Mouse (Mus musculus): ENCODE results near the gene Rph3al. TPM values are rescaled to one million over a fixed set of nuclear protein-coding genes. Genes with fewer than 3 reads are reported as not detected.

The Rph3al gene
- 10 to 100 TPM in 1 of 2 experiments, 1 to 10 TPM in 1; 9.8 to 11.5 TPM for total RNA-seq (2021)

DNA sequence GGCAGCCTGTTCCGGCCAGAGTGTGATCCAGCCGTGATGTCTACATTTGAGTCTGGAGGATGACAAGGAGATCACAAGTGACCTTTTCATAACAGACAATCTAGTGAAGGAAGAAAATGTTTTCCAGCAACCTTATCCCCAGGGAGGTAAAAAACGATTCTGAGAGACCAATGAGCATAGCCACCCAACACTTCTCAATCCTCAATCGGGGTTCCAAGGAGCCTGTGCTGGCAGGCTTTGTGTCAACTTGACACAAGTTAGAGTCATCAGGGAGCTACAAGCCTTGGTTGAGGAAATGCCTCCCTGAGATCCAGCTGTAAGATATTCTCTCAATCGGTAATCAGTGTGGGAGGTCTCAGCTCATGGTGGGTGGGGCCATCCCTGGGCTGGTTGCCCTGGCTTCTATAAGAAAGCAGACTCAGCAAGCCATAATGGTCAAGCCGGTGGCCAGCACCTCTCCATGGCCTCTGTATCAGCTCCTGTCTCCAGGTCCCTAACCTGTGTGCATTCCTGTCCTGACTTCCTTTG is at the start of gene Rph3al:
TSS of gene Rph3al (minus strand) at position 51 of the 528 bp plus-strand sequence.
- intact Hi-C loops (cut with DNase I), result no loop called here
- DNase-seq (ENCODE audit: low spot score), result no peak

DNA sequence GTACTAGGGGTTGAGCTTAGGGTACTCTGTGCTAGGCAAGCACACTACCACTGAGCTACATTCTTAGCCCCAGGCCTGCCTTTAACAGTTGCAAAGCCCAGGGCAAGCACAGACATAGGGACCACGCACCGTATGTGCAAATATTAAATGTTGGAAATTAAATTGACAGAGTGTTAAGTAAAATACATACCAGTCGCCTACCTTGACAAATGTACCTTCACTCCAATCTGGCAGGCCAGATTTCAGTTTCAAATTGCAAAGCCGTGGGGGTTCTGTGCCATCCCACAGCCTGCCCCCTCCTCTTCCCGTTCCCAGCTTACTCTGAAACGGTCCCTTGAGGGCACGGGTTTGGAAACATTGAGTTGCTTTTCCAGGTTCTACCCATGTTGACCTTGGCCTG is 47.7 kb upstream of the Rph3al start:
- no peak for DNase-seq (ENCODE audit: low spot score)
- intact Hi-C loops (cut with DNase I), result no loop called here

DNA sequence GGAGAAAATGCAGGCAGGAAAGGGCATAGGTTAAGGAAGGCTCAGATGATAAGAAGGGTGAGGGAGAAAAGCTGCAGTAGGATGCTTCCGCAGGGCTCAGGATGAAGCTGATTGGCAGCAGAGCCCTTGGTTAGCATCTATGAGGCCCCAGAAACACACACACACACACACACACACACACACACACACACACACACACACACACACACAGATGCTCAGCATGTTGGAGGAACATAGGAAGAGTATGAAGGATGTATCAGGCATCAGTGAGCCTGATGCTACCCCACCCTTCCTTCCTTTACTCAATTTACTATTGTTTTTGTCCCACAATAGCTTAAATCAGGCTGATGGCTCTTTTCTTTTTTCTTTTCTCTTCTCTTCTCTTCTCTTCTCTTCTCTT is 46.4 kb upstream of the Rph3al start:
- intact Hi-C loops (cut with DNase I), result no loop called here
- DNase-seq (ENCODE audit: low spot score), result no peak

DNA sequence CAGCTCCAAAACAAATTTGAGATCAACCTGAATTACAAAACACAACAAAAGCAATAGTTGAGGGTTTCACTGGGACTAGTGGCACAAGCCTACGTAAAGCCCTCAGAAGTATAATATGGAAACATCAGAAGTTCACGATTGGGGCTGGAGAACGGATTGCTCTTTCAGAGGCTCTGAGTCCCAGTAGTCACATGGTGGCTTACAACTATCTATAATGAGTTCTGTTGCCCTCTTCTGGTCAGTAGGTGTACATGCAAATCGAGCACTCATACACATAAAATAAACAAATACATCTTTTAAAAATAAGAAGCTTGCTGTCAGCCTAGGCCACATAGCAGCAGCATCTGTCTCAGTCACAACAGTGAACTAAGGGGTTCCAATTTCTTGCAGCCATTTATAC is 45.0 kb upstream of the Rph3al start:
- intact Hi-C loops (cut with DNase I), result no loop called here
- DNase-seq (ENCODE audit: low spot score), result no peak

DNA sequence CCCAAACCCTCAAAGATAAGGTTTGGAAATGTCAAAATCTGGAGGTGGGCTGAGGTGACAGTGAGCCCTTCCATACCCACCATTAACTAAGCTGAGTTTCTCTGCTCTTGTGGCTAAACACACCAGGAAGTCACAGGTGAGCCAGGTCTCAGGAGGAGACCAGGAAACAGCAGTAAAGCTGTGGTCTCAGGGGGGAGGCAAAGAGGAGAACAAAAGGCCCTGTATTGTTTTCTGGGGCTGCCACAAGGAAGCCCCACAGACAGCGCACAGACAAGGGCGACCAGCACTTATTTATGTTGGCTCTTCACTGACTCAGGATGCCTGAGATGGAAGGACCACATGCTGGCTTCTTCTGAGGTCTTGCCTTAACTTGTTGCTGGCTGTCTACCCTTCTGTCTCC is 42.2 kb upstream of the Rph3al start:
- intact Hi-C loops (cut with DNase I), result no loop called here
- DNase-seq (ENCODE audit: low spot score), result no peak

DNA sequence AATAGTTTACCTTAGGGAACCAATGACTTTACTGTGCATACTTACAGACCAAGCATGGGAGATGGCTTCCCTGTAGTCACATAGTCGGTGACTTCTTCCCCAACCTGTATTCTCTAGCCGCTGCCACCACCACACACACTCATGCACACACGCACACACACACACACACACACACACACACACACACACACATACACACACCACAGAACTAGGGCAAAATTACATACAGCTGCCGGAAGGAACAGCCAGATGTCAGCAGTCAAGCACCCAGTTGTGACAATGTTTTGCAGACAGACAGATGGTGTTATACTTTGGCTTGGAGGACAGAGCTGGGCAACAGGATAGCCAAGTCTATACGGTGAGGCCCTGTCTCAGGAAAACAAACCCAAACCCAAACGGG is 39.8 kb upstream of the Rph3al start:
- no peak for DNase-seq (ENCODE audit: low spot score)
- intact Hi-C loops (cut with DNase I), result no loop called here

DNA sequence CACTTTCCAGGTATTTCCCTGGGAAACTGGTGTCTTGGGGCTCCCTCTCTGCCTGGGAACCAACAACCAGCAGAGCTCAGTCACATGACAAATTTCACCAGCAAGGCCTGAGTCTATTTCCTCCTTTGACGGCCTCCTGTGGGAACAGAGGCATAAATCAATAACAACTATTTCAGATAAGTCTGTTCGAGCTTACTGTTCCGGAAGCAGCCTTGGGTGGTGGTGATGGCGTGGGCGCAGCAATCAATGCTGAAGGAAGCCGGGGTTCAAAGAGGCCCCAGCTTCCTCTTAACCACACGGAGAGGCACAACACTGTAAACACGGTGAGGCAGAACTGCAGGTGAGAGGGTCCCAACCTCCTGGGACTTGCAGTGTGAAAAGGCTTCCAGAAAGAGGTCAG is 38.5 kb upstream of the Rph3al start:
- no peak for DNase-seq (ENCODE audit: low spot score)
- intact Hi-C loops (cut with DNase I), result no loop called here

DNA sequence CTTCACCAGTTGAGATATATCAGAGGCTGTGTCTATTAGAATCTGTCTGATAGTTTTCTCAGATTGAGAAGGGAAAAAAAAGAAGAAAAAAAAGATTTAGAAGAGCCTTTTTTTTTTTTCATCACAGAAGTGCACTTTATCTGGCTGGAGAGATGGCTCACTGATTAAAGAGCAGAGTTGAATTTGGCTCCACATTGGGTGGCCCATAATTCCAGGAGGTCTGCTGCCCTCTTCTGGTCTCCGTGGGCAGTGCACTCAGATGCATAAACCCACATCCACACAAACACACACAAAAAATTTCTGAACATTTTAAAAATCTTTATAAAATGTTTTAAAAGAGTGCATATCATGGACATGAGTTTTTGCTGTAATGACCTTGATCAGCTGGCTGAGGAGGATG is 35.8 kb upstream of the Rph3al start:
- intact Hi-C loops (cut with DNase I), result no loop called here
- DNase-seq (ENCODE audit: low spot score), result no peak

DNA sequence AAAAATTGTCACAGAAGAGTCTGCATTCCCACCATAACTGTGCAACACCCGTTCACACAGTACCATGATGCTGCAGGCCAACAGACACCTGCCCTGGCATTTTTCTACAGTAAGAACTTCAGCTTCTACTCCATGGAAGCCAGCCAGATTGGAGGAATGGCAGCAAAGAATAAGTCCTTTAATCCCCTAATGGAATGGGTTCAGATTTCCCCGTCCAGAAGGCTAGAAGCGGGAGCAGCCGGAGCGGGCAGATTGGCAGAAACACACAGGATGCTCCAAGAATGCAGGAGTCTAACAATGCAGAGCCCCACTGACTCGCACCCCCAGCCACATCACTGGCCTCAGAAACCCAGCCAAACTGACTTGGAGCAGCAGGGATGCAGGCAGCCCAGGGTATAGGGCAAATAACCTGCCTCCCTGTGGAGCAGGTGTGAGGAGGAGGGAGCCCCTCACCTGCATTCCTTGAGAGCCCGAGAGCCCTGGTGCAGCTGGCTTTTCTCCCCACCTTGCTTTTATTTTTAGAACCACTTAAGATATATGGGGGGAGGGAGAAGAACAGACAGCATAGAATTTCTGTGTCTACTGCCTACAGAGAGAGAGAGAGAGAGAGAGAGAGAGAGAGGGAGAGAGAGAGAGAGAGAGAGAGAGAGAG is 34.8 kb upstream of the Rph3al start:
- intact Hi-C loops (cut with DNase I), result no loop called here
- no peak for DNase-seq (ENCODE audit: low spot score)

DNA sequence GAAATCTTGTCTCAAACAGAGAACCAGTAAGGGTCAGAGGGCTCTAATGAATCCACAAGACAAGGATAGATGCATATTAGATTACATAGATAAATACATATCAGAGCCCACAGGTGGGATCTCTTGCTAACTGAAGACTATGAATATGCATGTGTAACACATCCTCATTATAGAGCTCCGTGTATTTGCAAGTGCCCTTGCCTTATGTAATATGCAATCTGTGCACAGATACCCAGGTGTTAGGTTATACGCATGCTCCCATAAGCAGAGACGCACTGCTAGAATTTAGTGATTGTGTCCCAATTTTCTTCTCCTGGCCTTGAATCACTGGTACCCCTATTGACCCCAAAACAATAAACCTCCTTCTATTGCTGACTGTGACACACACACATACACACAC is 34.0 kb upstream of the Rph3al start:
- no peak for DNase-seq (ENCODE audit: low spot score)
- intact Hi-C loops (cut with DNase I), result no loop called here

DNA sequence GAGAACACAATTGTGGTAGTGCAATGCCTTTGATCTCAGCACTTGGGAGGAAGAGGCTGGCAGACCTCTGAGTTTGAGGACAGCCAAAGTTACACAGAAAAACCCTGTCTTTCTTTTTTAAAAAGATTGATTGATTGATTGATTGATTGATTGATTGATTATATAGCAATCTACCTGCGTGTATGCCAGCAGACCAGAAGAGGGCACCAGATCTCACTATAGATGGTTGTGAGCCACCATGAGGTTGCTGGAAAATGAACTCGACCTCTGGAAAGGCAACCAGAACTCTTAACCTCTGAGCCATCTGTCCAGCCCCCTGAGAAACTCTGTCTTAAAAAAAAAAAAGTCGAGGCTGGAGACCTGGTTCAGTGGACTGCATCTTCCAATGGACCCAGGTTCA is 32.4 kb upstream of the Rph3al start:
- DNase-seq (ENCODE audit: low spot score), result no peak
- intact Hi-C loops (cut with DNase I), result no loop called here

DNA sequence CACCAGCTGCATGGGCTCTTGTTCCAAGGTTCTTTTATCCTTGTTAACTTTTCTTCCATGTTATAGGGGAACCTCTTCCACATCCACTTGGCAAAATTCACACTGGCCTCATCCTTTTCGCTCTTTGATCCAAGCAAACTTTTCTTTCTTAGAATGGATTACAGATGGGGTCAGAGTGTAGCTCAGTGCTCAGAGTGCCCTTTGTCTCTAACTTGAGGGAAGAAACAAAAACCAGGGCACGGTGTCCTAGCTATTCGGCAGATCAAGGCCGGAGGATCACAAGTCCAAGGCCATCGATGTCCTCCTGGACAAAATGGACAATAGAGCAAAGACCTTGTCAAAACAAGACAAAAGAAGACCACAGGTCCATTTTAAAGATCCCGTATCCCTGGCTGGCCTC is 30.5 kb upstream of the Rph3al start:
- no peak for DNase-seq (ENCODE audit: low spot score)
- intact Hi-C loops (cut with DNase I), result loop anchor here (5.0 kb wide), 1 partner anchor 36 kb away; no protein-coding TSS in a partner anchor

DNA sequence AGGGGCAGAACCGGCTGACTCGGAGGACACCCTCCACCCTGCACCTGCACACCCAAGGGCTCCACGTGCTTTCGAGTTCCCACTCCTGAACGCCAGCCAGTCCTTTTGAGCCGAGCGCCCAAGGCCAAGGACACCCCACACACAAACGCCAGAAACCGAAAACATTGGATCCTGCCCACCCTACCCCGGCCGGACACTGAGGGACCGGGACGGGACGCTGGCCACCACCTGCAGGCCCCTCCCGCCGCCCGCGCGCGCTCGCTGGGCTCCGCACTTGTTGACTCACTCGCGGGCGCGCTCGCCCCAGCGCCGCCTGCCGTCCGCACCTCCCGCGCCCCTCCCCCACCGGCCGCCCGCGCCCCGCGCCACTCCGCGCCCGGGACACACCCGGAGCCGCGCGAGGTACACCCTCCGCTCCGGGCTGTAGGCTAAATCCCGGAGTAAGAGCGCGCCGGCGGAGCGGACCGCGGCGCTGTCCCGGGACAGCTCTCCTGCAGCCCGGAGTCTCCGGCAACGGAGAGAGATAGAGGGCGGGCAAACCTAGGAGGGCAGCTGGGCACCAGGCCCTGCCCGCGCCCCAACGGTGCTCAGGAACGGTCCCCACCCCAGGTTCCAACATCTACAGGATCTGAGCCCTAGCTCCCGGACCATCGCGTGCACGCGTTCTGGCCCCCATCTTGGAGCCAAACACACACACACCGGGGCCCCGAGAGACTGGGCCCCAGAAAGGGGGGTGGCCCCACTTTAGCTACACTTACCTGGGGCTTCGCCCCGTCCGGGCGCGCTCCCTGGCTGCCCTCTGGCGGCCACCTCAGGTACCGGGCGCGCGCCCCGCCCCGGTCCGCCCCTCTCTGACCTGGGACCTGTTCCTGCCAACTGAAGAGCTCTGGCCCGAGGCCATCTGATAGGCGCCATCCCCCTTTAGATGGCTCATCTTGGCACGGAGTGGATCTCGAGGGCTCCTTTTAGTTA is 28.5 kb upstream of the Rph3al start:
- DNase-seq (ENCODE audit: low spot score), result peak; percentile 73
- intact Hi-C loops (cut with DNase I), result loop anchor here (1.0 to 5.0 kb wide), 3 partner anchors 34 to 184 kb away; no protein-coding TSS in a partner anchor

DNA sequence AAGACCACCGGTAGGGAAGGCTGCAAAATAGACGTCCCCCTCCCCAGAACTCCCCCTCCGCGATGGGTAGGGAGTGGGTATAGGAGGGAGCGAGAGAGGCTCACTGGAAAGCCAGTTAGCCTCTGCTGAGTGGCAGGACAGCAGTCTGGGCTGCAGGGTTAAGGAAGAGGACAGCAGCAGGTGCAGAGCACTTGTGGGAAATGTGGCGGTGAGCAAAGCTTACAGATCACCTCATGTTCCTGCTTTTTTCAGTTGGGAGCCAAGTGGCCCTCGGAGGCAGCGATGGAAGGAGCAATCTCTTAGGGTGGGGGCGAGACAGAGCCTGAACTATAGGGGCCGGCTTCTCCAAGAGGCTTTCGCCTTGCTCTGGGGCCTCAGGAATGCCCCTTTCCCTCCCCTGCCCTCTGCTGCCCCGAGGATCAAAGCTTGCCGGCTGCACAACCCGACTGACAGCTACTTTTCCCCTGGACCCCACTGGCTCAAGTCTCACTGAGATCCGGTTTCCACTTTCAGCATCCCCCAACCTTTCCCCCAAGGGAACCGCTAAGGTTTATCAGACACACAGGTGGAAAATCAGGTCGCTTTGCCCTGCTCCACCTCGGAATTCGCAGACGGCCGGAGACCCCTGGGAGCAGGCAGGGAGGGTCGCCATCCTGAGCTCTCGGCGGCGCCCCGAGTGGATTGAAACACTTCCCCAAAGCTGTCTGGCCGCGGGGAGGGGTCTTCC is 27.6 kb upstream of the Rph3al start:
- DNase-seq (ENCODE audit: low spot score), result no peak
- intact Hi-C loops (cut with DNase I), result loop anchor here (1.0 to 5.0 kb wide), 3 partner anchors 34 to 183 kb away; no protein-coding TSS in a partner anchor

DNA sequence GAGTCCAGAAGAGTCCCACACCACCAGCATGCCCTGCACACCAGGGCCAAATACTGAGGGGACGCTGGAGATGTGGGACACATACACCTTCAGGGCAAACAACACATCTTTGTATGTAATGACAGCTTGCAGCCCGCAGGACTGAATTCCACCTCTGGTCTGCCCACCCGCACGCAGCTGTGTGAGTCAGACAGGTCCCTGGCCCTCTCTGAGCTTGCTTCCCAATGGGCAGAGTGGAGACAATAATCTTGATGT is 26.2 kb upstream of the Rph3al start:
- no peak for DNase-seq (ENCODE audit: low spot score)
- intact Hi-C loops (cut with DNase I), result no loop called here

DNA sequence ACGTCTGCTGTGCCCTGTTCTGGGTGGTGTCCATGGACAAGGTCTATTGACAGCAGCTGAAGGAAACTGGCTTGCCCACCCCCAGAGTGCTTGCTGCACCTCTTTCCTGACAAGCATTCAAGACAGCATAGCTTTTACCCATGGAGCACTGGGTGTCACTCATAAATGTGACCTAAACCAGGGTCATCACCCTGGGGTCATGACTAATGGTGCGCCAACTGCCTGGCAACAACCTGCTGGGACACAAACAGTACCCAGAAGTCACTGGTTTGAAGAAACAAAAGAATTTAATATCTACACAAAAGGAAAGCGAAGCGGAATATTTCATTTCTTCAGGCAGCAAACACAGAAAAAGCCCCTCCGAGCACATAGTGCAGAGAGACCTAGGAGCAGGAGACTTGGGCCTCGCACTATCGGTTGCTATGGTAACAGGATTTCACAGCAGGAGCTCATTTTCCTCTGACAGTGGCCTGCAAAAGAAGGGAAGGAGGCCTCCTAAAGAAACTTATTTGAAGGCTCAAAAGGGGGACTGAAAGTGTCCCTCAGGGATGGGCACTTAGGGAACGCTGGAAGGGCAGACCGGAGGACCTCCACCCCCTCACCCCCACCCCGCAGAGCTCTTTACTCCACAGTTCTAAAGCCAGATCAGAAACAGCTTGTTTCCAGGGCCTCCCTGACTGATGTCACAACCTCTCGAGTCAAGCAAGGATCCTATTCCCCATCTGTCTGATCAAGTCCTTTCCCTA is 25.7 kb upstream of the Rph3al start:
- intact Hi-C loops (cut with DNase I), result no loop called here
- DNase-seq (ENCODE audit: low spot score), result no peak

DNA sequence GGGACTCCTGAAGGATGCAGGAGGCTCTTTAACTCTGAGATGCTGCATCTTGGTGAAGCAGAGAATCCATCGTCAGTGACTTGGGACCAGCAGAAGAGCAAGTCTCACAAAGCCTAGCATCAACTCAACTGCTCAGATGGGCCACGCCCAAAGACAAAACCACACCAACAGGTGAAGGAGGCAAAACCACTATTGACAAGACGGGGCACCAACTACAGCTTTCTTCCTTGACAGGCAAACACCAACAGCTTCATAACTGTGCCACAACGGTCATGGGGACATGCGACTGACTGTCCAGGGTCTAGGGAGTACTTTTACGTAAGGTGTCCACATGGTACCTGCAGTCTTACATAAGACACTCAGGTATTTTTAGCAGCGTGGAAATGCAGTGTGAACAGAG is 23.6 kb upstream of the Rph3al start:
- no peak for DNase-seq (ENCODE audit: low spot score)
- intact Hi-C loops (cut with DNase I), result no loop called here

DNA sequence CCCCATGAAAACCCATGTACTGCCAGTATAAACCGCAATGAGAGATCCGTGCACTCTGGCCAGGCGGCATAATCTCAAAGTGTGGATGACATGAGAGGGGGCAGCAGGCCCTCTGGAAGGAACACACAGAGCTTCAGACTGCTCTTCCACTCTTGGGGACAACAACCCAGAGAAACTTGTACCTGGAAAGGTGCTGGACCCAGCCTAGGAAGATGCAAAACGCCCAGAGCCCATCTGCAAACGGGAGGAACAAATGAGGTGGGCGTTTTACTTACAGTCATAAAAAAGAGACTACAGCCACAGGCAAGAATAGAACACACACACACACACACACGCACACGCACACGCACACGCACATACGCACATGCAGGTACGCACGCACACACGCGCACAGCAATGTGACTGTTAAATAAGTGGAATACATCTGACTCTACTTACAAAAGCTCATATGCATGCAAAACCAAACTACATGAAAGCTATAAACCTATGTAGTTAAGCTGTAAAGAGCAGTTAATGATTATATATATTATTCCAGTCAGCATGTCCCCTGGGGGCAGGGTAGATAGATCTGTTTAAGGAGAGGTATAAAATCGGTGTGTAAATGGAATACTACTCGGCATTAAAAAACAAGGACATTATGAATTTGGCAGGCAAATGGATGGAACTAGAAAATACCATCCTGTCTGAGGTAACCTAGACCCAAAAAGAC is 19.0 kb upstream of the Rph3al start:
- intact Hi-C loops (cut with DNase I), result no loop called here

DNA sequence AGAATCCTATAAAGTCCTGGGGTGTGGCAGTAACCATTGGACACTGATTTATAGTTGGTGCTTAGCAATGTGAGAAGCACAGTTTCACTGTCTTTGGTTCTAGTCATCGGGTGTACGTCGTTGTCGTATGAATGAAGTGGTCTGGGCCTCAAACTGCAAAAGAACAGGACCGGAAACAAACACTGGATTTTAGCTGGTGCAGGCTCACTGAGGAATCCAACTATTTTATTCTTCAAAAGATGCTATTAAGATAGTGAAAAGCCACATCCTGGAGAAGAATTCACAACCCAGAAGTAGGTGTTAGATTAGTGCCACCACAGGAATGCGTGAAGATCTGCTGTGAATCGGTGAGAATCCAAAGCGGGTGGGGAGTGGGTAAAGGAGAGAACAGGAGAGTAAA is 18.4 kb upstream of the Rph3al start:
- DNase-seq (ENCODE audit: low spot score), result no peak
- intact Hi-C loops (cut with DNase I), result no loop called here

More for the DNA sequence above, 19.0 kb upstream of the Rph3al start:
- DNase-seq (ENCODE audit: low spot score), result no peak
